Mouse (Mus musculus): Measurements from ENCODE around the gene Enpp1. TPM values are rescaled to one million over a fixed set of nuclear protein-coding genes. Genes with fewer than 3 reads are reported as not detected.

Enpp1 gene
- polyA plus RNA-seq, 1 experiment, result 0.33 TPM

- H3K36me3 ChIP-seq (ENCODE audit: control insufficient read depth, insufficient read depth, low read length), result no peaks in the 10 kb centered on the region
- no peak overlapping the region for H3K27ac ChIP-seq (ENCODE audit: control insufficient read depth, insufficient read depth, low read depth, low read length)
- no peaks in the 10 kb centered on the region for H3K27me3 ChIP-seq (ENCODE audit: control insufficient read depth, insufficient read depth, low read length)
- peaks cover 3% of the 10 kb centered on the region for H3K4me1 ChIP-seq (ENCODE audit: control insufficient read depth, insufficient read depth, low read length)
- no peak overlapping the region for H3K4me3 ChIP-seq (ENCODE audit: control insufficient read depth, low read depth, low read length)
- TF ChIP-seq POLR2A (IDR thresholded peaks at IDR 0.05; ENCODE audit: control insufficient read depth, low read depth, low read length), result no peak
- no peak for TF ChIP-seq CTCF (IDR thresholded peaks at IDR 0.05; ENCODE audit: control insufficient read depth, insufficient read depth, insufficient replicate concordance, low read depth, low read length)
Measured at GRCm38 (mm10) chr10:24719383-24719782, 7.4 kb upstream of the Enpp1 start.

- no peak for TF ChIP-seq POLR2A (IDR thresholded peaks at IDR 0.05; ENCODE audit: control insufficient read depth, low read depth, low read length)
- TF ChIP-seq CTCF (IDR thresholded peaks at IDR 0.05; ENCODE audit: control insufficient read depth, insufficient read depth, insufficient replicate concordance, low read depth, low read length), result no peak
- Histone ChIP-seq H3K4me3 (ENCODE audit: control insufficient read depth, low read depth, low read length) (no peak overlapping the region; the same call in 1 of the 2 replicates), H3K4me1 (ENCODE audit: control insufficient read depth, insufficient read depth, low read length) (peaks cover 3% of the 10 kb centered on the region), H3K36me3 (ENCODE audit: control insufficient read depth, insufficient read depth, low read length) (no peaks in the 10 kb centered on the region), H3K27ac (ENCODE audit: control insufficient read depth, insufficient read depth, low read depth, low read length) (no peak overlapping the region), H3K27me3 (ENCODE audit: control insufficient read depth, insufficient read depth, low read length) (no peaks in the 10 kb centered on the region)
Measured at GRCm38 (mm10) chr10:24718720-24719119, 6.8 kb upstream of the Enpp1 start.

- H3K27me3 ChIP-seq (ENCODE audit: control insufficient read depth, insufficient read depth, low read length), result no peaks in the 10 kb centered on the region
- no peak overlapping the region for H3K27ac ChIP-seq (ENCODE audit: control insufficient read depth, insufficient read depth, low read depth, low read length)
- H3K4me3 ChIP-seq (ENCODE audit: control insufficient read depth, low read depth, low read length), result no peak overlapping the region
- H3K36me3 ChIP-seq (ENCODE audit: control insufficient read depth, insufficient read depth, low read length), result no peaks in the 10 kb centered on the region
- no peak for TF ChIP-seq CTCF (IDR thresholded peaks at IDR 0.05; ENCODE audit: control insufficient read depth, insufficient read depth, insufficient replicate concordance, low read depth, low read length)
- no peak for TF ChIP-seq POLR2A (IDR thresholded peaks at IDR 0.05; ENCODE audit: control insufficient read depth, low read depth, low read length)
- peaks cover 3% of the 10 kb centered on the region for H3K4me1 ChIP-seq (ENCODE audit: control insufficient read depth, insufficient read depth, low read length)
Measured at GRCm38 (mm10) chr10:24718058-24718457, 6.1 kb upstream of the Enpp1 start.

- H3K27me3 ChIP-seq (ENCODE audit: control insufficient read depth, insufficient read depth, low read length), result no peaks in the 10 kb centered on the region
- no peaks in the 10 kb centered on the region for H3K36me3 ChIP-seq (ENCODE audit: control insufficient read depth, insufficient read depth, low read length)
- H3K4me3 ChIP-seq (ENCODE audit: control insufficient read depth, low read depth, low read length), result no peak overlapping the region
- peaks cover 10% of the 10 kb centered on the region for H3K4me1 ChIP-seq (ENCODE audit: control insufficient read depth, insufficient read depth, low read length)
- H3K27ac ChIP-seq (ENCODE audit: control insufficient read depth, insufficient read depth, low read depth, low read length), result no peak overlapping the region
- no peak for TF ChIP-seq CTCF (IDR thresholded peaks at IDR 0.05; ENCODE audit: control insufficient read depth, insufficient read depth, insufficient replicate concordance, low read depth, low read length)
- no peak for TF ChIP-seq POLR2A (IDR thresholded peaks at IDR 0.05; ENCODE audit: control insufficient read depth, low read depth, low read length)
Measured at GRCm38 (mm10) chr10:24716232-24716631, 4.3 kb upstream of the Enpp1 start.

- TF ChIP-seq POLR2A (IDR thresholded peaks at IDR 0.05; ENCODE audit: control insufficient read depth, low read depth, low read length) (no peak), CTCF (IDR thresholded peaks at IDR 0.05; ENCODE audit: control insufficient read depth, insufficient read depth, insufficient replicate concordance, low read depth, low read length) (no peak)
- Histone ChIP-seq H3K27me3 (ENCODE audit: control insufficient read depth, insufficient read depth, low read length) (no peaks in the 10 kb centered on the region), H3K36me3 (ENCODE audit: control insufficient read depth, insufficient read depth, low read length) (no peaks in the 10 kb centered on the region), H3K27ac (ENCODE audit: control insufficient read depth, insufficient read depth, low read depth, low read length) (no peak overlapping the region), H3K4me1 (ENCODE audit: control insufficient read depth, insufficient read depth, low read length) (peaks cover 6% of the 10 kb centered on the region), H3K4me3 (ENCODE audit: control insufficient read depth, low read depth, low read length) (no peak overlapping the region)
Measured at GRCm38 (mm10) chr10:24712901-24713300, 942 bp upstream of the Enpp1 start.

- Histone ChIP-seq H3K4me1 (ENCODE audit: control insufficient read depth, insufficient read depth, low read length) (peaks cover 6% of the 10 kb centered on the region), H3K27me3 (ENCODE audit: control insufficient read depth, insufficient read depth, low read length) (no peaks in the 10 kb centered on the region), H3K27ac (ENCODE audit: control insufficient read depth, insufficient read depth, low read depth, low read length) (no peak overlapping the region), H3K36me3 (ENCODE audit: control insufficient read depth, insufficient read depth, low read length) (no peaks in the 10 kb centered on the region), H3K4me3 (ENCODE audit: control insufficient read depth, low read depth, low read length) (peak overlapping the region; percentile 65)
- TF ChIP-seq CTCF (IDR thresholded peaks at IDR 0.05; ENCODE audit: control insufficient read depth, insufficient read depth, insufficient replicate concordance, low read depth, low read length), result no peak
- TF ChIP-seq POLR2A (IDR thresholded peaks at IDR 0.05; ENCODE audit: control insufficient read depth, low read depth, low read length), result no peak
Measured at GRCm38 (mm10) chr10:24712367-24712761, 405 bp upstream of the Enpp1 start.

GRCm38 (mm10) chr10:24711071-24711470, 888 bp downstream of the Enpp1 start:
- H3K27ac ChIP-seq (ENCODE audit: control insufficient read depth, insufficient read depth, low read depth, low read length), result no peak overlapping the region
- H3K36me3 ChIP-seq (ENCODE audit: control insufficient read depth, insufficient read depth, low read length), result no peaks in the 10 kb centered on the region
- no peak for TF ChIP-seq POLR2A (IDR thresholded peaks at IDR 0.05; ENCODE audit: control insufficient read depth, low read depth, low read length)
- no peak for TF ChIP-seq CTCF (IDR thresholded peaks at IDR 0.05; ENCODE audit: control insufficient read depth, insufficient read depth, insufficient replicate concordance, low read depth, low read length)
- H3K4me3 ChIP-seq (ENCODE audit: control insufficient read depth, low read depth, low read length), result no peak overlapping the region
- no peaks in the 10 kb centered on the region for H3K27me3 ChIP-seq (ENCODE audit: control insufficient read depth, insufficient read depth, low read length)
- peaks cover 6% of the 10 kb centered on the region for H3K4me1 ChIP-seq (ENCODE audit: control insufficient read depth, insufficient read depth, low read length)

- no peak overlapping the region for H3K4me3 ChIP-seq (ENCODE audit: control insufficient read depth, low read depth, low read length)
- no peak overlapping the region for H3K27ac ChIP-seq (ENCODE audit: control insufficient read depth, insufficient read depth, low read depth, low read length)
- H3K4me1 ChIP-seq (ENCODE audit: control insufficient read depth, insufficient read depth, low read length), result peaks cover 6% of the 10 kb centered on the region
- no peaks in the 10 kb centered on the region for H3K36me3 ChIP-seq (ENCODE audit: control insufficient read depth, insufficient read depth, low read length)
- H3K27me3 ChIP-seq (ENCODE audit: control insufficient read depth, insufficient read depth, low read length), result no peaks in the 10 kb centered on the region
- no peak for TF ChIP-seq CTCF (IDR thresholded peaks at IDR 0.05; ENCODE audit: control insufficient read depth, insufficient read depth, insufficient replicate concordance, low read depth, low read length)
- no peak for TF ChIP-seq POLR2A (IDR thresholded peaks at IDR 0.05; ENCODE audit: control insufficient read depth, low read depth, low read length)
Measured at GRCm38 (mm10) chr10:24710361-24710760, 1.6 kb downstream of the Enpp1 start.
